Mouse (Mus musculus) thymus, adult 2 months (tissue): Measurements from ENCODE around the gene Pla2g5.

Experiments
- CTCF ChIP-seq: fragments of 200-500 bp; IDR thresholded peaks from 2 replicates; pipeline ENCODE4 v1.5.1; 2012; ENCODE audit warnings: mild to moderate bottlenecking, control low read depth, low read length, moderate library complexity, borderline replicate concordance; ENCODE audit not compliant: control insufficient read depth, poor library complexity, insufficient read depth; ENCODE audit errors: extremely low read depth
- POLR2A ChIP-seq: fragments of 200-500 bp; IDR thresholded peaks from 2 replicates; pipeline ENCODE4 v1.6.1; 2012; ENCODE audit warnings: mild to moderate bottlenecking, low read length, control low read depth, moderate library complexity; ENCODE audit not compliant: control insufficient read depth, poor library complexity, insufficient read depth; ENCODE audit errors: extremely low read depth

- no peak for TF ChIP-seq CTCF
- no peak for TF ChIP-seq POLR2A
Observed at GRCm38 (mm10) chr4:138839806-138840205, 23.5 kb downstream of the Pla2g5 start.
